Mouse (Mus musculus): ENCODE results near the gene Noxo1.

DNA sequence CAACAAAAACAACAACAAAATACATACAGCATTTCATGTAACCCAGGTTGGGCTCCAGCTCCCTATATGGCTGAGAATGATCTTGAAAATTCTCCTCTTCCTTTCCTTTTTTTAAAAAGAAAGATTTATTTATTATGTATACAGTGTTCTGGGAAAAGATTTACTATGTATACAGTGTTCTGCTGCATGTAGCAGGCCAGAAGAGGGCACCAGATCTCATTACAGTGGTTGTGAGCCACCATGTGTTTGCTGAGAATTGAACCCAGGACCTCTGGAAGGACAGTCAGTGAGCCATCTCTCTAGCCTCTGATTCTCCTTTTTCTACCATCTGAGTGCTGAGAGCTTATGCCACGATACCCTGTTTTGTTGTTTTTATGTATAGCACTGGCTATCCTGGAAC is 38.5 kb downstream of the Noxo1 start:
- TF ChIP-seq POLR2A (IDR thresholded peaks at IDR 0.05; ENCODE audit: borderline replicate concordance, insufficient read depth, low read length) (no peak), CTCF (IDR thresholded peaks at IDR 0.05; ENCODE audit: borderline replicate concordance, insufficient read depth, low read depth, low read length) (no peak)
